Mouse (Mus musculus): ENCODE measurements around the gene Cant1.
A peak's percentile ranks its signal among the peaks of the same experiment; 100 is the strongest.

Gene Cant1

DNA sequence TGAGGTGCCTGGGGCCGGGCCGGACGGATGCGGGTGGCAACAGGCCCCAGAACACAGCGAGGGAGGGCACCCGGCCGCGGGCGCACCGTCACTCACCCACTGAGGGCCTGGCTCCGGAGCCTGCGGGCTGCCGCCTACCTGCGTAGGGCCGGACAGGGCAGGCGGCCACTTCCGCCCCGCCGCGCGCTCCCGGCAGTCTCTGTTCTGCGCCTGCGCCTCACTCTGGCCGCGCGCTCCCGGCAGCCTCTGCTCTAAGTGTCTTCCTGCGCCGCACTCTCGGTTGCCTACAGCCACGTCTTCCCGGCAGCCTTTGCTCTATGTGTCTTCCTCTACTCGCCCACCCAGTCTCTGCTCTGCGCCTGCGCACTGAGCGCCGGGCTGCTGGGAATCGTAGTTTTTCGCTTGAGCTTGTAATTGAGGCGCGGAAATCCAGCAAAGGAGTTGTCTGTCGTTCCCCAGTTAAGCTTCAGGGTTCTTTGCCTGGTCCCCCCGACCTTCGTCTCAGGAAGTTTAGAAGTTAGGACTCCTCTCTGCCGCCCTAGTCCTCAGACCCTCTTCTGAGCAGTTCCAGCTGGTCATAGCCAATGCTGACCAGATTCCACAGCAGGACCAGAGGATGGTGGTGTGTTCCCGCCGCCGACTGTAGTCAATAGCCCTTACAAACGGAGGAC lies at the start of gene Cant1:
Gene Cant1 (minus strand): TSS at position 253 of the 671 bp plus-strand sequence.
- peak; percentile 93 for ATAC-seq (ENCODE audit: insufficient number of reproducible peaks, low FRiP score, low TSS enrichment)

DNA sequence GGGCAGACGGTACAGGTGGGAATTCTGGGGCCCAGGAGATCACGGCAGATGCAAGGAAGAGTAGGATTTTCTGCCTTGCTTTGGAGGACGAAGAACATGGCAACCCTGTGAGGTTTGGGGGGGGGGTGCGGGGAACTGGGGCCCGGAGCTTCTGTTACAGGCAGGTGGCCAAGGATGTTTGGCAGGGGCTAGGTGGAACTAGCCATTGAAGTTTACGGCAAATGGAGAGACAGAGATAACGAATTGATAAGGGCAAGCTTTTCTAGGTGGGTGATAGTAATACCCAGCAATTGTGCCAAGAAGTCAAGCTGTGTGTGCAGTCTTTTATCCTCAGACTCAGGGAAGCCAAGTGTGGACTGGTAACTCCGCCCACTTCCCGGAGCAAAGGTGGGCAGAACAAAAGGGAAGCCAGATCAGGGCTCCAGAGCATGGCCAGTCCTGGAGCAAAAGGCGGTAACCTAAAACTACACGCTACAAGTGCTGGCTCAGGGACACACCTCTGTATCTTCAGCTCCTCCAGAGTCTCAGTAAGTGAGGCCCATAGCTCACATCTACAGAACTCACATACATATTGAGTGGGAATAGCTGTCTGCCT lies 48.7 kb upstream of the Cant1 start:
- ATAC-seq (ENCODE audit: insufficient number of reproducible peaks, low FRiP score, low TSS enrichment), result no peak

DNA sequence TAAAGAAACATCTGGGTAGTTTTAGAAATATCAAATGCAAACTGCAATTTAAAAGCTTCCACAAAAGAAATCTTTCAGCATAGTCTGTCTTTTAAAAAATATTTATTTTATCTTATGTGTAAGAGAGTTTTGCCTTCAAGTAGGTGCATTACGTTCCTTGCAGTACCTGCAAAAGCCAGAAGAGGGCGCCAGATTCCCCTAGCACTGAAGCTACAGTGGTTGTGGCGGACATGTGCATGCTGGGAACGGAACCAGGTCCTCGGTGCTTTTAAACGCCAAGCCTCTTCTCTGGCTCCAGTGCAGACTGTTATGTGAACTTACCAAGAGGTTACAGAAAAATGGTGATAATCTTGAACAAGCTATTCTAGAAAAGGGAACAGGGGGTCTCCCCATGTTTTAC lies 41.4 kb upstream of the Cant1 start:
- ATAC-seq (ENCODE audit: insufficient number of reproducible peaks, low FRiP score, low TSS enrichment), result no peak

DNA sequence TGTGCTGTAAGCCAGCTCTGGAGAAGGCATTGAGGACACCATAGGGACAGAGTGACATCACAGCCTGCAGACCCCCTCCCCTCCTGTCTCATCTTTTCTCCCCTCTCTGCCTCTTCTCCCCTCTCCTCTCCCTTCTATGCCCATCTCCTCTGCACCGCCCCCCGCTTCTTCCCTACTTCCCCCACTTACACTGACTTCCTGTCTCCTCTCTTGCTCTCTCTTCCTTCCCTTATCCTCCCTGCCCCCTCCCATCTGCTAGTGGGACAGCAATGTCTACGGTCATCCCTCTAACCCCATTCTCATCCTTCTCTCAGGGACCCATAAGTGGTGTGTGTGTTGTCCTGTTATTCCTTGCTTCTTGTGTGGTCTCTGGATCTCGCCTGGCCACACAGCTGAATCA lies 40.6 kb upstream of the Cant1 start:
- ATAC-seq (ENCODE audit: insufficient number of reproducible peaks, low FRiP score, low TSS enrichment), result no peak

DNA sequence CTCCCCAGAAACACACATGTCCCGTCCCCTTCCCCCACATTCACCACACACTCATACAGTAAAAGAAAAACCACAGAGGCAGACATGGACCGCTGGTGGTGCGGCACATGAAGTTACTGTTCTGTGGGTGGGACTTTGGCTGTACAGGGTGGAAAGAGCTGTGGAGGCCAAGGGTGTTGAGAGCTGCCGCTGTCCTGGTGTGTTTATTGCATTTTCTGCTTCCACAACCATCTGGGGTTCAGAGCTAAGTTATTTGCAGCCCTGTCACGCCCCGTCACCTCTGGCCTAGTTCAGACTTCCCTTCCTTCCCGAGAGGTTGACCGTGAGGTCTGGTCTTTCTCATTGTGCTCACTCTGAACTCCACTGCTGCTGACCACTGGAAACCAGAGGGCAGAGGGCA lies 40.2 kb upstream of the Cant1 start:
- ATAC-seq (ENCODE audit: insufficient number of reproducible peaks, low FRiP score, low TSS enrichment), result no peak

DNA sequence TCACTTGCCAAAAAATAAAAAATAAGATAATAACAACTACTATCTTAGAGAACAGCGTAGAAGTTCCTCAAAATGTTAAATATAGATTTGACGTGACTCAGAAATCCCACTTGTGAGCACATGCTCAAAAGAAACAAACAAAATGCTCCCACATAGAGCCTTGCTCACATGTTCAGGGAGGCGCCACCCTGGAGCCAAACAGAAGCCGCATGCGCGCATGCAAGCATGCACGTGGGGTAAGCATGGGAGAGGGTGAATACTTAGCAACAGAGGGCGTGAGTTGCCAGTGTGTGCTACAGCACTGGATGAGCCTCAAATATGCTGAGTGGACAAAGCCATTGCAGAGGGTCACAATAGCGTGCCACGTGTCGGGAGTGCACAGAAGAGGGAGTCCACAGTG lies 38.1 kb upstream of the Cant1 start:
- no peak for ATAC-seq (ENCODE audit: insufficient number of reproducible peaks, low FRiP score, low TSS enrichment)

DNA sequence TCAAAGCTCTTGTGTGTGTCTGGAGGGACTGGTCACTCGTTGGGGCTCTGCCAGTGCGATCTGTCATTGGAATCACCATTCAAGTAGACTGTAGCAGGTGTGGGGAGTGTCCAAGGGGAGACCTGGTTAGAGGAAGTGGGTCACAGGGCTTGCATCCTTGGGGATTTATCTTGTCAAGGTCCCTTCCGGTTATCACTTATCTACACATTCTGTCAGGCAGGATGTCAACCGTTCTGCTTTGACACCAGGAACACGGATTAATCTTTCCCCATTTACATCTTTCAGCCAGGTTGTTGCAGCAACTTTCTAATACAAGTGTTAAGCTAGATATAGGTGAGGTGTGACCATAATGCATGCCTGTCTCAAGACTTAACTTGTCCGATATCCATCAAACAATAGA lies 36.9 kb upstream of the Cant1 start:
- ATAC-seq (ENCODE audit: insufficient number of reproducible peaks, low FRiP score, low TSS enrichment), result no peak

DNA sequence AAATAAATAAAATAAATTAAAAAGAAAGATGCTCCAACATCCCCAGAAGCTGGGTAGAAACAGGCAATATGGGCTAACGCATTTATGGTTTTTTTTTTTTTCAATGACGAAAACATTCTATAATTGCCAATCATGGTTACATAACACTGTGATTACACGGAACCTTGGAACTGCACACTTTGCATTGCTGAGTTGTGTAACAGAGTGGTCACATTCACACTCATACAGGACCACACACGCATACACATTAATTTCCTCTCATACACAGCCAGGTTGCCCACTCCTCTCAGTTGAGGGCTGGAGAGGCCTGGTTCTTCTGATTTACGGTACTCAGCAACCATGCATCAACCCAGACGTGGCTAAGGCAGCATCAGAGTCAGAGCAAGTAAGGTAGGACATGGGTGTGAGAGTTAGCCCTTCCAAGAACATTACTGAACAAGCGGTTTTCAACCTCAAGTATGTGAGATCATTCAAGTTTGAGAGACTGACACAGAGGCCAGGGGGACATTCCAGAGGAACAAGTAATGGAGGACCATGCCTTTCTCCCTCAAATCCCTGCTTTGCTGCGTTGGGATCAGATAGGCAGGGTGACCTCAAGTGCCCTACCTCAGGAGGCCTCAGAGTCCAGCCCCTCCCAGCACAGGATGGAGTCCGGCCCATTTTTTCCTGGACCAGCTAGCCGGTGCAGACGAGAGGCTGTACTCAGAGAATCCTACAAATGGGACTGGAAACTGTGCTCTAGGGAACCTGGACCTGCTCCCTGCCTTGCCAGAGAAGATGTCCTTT lies 35.2 kb upstream of the Cant1 start:
- no peak for ATAC-seq (ENCODE audit: insufficient number of reproducible peaks, low FRiP score, low TSS enrichment)

DNA sequence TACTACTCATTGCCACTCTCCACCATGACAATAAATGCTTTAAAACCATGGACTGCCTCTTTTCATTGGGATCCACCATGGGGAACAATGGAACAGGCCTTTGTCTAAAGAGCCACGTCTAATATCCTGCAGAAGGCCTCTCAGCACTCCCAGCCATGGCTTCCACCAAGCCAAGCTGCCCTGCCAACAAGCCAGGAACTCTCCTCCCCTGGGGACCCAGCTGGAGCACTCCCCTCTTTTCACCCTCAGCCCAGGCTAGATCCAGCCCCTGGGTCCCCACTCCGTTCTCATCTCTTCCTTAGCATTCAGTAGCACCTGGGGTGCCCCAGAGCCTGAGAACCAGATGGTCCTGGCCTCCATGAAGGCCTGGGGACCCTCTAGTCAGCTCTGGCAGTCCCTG lies 34.1 kb upstream of the Cant1 start:
- ATAC-seq (ENCODE audit: insufficient number of reproducible peaks, low FRiP score, low TSS enrichment), result no peak

DNA sequence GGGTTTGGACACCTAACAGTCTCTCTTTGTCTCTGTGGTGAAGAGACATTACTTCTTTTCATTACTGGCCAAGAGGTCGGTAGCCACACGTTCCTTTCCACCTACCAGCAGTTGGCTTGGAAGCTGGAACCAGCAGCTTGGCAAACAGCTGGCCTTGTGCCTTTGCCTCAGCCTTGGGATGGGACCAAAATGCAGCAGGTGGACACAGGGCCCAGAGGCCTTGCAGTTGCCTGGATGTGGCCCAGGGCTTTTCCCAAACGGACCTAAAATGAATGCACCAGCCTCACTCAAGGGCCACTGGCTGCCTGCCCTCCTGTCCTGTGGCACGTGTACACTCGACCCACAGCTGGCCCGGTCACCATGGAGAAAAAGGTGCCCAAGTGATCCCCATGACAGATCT lies 32.3 kb upstream of the Cant1 start:
- ATAC-seq (ENCODE audit: insufficient number of reproducible peaks, low FRiP score, low TSS enrichment), result no peak

DNA sequence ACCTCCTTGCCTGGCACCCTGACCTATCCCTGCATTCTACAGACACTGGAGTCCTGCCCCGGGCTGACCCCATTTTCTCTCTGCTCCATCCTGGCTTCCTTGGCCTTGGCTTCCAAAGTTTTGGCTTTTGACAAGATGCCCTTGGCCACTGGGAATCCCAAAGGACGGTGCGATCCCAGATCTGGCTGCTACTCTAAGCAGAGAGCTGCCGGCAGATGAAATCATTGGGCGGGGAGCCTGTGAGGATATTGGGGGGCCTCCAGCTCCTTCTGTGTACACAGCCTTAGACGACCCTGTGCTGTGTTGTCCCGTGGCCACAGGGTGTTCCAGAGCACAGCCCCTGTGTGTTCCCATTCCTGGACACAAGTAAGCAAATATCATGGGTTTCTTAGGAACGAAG lies 29.5 kb upstream of the Cant1 start:
- ATAC-seq (ENCODE audit: insufficient number of reproducible peaks, low FRiP score, low TSS enrichment), result no peak

DNA sequence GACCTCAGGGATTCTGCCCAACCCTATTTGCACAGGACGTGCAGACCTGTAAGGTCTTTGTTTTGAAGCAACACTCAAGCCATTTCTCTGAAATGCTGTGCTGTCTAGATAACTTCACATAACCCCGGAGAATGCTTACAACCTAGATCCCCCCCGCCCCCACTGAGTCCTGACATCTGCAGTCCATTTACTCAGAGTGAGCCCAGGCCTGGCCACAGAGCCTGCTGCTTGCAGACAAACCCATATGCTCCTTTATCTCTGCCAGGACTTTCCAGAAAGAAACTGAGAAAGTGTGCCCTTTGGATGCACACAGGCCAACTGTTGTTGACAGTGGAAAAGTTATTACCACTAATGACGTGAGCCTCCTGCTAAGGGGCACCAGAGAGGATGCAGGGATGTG lies 28.5 kb upstream of the Cant1 start:
- ATAC-seq (ENCODE audit: insufficient number of reproducible peaks, low FRiP score, low TSS enrichment), result no peak

DNA sequence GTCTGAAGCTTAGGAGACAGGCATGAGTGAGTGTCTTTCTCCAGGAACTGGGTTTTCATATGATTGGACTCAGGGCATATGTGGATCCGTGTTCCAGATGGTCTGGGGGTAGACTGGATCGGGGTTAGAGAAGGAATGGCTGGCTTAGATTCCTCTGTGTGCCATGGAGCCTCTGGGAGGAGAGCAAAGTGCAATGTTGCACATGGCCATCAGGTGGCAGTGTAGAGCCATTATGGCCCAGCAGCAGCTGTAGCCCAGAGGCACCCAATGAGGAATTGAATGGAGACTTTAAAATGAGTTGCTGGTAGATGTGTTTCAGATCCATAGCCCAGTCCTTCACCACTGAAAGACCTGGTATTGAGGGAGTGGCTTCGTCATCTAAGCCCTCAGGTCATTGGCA lies 27.0 kb upstream of the Cant1 start:
- peak; percentile 57; the same call in 1 of the 2 replicates for ATAC-seq (ENCODE audit: insufficient number of reproducible peaks, low FRiP score, low TSS enrichment)

DNA sequence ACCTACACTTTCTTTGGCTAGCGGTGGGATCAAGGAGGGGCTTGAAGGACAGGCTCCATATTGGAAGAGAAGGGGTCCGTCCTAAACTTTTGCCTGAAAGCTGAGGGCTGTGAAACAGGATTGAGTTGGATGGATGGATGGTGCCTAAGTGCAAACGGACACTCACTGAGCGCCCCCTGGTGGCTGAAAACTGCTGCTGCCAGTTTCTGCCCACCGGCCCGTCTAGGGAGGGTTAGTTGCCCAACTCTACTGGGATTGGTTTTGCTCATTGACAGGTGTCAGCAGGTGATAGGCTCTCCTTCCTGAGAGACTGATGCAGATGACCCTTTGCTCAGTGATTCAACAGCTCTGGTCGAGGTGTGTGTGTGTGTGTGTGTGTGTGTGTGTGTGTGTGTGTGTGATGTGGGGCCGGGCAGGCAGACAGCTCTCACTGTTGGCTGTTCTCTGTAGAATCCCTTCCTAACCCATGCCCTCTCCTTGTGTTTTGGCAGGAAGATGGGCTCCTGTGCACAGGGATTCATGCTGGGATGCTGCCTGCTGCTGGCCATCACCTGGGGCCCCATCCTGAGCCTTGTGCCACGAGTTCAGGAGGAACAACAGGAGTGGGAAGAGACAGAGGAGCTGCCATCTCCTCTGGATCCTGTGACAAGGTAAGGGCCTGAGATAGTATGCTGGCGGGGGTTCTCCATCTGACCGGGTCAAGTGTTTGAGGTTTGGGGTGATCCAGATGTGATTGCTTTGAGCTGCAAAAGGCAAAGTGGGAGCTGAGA lies 24.5 kb upstream of the Cant1 start:
- ATAC-seq (ENCODE audit: insufficient number of reproducible peaks, low FRiP score, low TSS enrichment), result no peak

DNA sequence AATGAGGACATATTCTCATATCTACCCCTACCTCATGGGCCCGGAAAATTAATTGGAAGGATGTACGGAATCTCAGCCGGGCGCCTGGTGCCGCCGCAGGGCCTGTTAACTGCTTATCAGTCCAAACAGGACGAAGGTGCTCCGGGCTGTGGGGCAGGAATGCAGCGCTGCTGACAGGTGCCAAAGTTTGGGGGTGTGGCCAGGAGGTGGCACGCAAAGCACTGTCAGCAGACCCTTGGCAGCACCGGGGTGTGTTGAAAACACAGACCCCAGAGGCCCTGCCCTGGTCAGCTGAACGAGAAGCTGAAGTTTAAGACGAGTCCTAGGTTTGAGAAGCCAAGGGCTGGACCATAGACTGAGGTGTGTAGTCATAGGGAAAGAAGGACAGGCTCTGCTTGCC lies 23.8 kb upstream of the Cant1 start:
- ATAC-seq (ENCODE audit: insufficient number of reproducible peaks, low FRiP score, low TSS enrichment), result no peak

DNA sequence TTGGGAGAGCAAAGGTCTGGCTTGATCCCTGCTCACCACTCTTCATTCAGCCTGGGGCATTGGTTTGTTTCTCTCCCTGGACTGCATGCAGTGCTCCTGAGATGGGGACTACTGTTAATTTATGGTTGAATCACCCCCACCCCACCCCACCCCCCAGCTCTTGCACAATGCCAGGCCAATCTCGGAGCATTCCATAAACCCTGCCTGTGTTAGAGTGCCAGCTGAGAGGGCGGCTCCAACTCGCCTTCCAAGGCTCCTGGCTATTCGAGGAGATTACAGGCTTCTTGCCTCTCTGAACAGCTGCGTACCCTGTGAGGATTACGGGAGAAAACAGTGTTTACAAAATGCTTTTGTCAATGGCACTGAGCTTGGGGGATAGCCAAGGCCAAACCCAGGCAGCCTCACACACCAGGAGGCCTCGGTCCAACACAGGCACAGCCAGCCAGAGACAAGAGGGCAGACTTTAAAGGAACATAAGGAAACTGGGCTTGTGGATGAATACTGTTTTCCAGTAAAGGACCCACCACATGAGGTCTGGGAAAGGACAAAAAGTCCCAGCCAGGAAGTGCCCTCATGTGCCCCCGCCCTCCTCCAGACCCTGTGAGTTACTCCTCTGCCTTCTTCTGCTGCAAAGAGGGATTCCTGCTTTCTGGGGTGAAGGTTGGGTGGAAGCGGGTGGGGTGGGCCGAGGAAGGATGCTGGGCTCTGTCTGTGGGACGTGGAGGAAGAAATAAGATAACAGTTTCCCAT lies 20.0 kb upstream of the Cant1 start:
- no peak for ATAC-seq (ENCODE audit: insufficient number of reproducible peaks, low FRiP score, low TSS enrichment)

DNA sequence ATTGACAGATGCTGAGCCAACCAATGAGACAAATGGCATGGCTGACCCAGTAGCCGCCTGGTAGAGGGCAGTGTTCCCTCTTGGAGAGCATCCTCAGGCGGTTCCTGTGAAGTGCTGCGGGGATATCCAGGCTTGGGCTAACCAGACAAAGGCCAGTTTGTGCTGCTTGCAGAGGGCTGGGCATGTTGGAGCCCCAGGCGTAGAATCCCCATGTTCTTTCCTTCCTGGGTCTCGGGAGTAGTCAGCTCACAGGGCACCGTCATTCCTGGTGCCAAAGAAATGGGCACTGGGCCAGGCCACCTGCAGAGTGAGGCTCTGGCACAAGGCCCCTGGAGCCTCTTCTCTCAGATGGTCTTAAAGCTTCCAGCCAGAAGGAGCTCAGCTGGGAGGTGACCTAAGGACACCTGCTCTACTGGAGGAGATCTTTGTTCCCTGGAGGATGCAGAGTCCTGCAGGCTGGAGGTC lies 17.6 kb upstream of the Cant1 start:
- ATAC-seq (ENCODE audit: insufficient number of reproducible peaks, low FRiP score, low TSS enrichment), result peak; percentile 80; the same call in 1 of the 2 replicates

DNA sequence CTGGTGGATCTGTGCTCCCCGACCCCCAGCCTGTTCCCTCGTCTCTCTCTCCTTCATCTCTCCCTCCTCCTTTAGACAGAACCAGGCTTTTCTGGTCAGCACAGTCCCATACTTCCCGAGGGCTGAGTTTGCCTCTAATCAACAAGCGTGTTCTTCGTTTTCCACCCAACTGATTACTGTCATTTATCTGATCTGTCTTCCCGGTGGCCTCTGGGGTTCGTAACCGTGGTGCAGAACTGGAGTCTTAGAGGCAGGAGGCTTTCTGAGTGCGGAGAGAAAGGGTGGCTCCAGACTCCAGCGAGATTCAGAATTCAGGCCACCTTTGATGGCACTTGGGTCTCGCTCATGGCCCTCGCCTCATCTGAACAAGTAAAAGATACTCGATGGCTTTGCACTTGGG lies 15.2 kb upstream of the Cant1 start:
- no peak for ATAC-seq (ENCODE audit: insufficient number of reproducible peaks, low FRiP score, low TSS enrichment)

DNA sequence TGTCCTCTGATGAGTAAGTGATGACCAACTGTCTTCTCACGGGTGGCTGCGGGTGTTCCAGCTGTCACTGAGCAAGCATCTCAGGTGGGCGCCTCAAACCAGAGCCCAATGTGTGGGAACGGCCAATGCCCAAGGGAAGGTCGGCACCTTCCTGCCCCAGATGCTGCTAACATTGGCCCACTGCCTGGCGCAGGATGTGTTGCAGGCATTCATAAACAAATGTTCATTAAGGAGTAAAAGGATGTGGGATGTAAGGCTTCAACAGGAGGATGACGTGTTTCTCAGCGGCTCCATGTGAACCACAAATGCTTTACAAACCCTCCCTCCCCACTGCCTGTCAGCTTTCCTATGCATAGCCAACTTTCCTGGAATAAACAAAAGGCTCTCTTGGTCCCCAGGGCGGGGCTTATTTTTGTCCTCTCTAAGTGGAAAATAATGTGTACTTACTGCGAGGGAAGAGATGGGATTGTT lies 14.5 kb upstream of the Cant1 start:
- no peak for ATAC-seq (ENCODE audit: insufficient number of reproducible peaks, low FRiP score, low TSS enrichment)
